Mouse (Mus musculus) CD4-positive, CD25-positive, alpha-beta regulatory T cell (primary cell): ENCODE measurements around the gene Ubxn7. TPM values are rescaled to one million over a fixed set of nuclear protein-coding genes. Genes with fewer than 3 reads are reported as not detected.

Experiments used
- polyA plus RNA-seq: library from polyadenylated mRNA; unstranded; fragments of 100-300 nt; shearing (Covaris generic); gene quantifications from one replicate; pipeline ENCODE4 v1.2.1, GENCODE M21; 2017

Ubxn7 gene
- polyA plus RNA-seq, result 24.5 TPM

DNA sequence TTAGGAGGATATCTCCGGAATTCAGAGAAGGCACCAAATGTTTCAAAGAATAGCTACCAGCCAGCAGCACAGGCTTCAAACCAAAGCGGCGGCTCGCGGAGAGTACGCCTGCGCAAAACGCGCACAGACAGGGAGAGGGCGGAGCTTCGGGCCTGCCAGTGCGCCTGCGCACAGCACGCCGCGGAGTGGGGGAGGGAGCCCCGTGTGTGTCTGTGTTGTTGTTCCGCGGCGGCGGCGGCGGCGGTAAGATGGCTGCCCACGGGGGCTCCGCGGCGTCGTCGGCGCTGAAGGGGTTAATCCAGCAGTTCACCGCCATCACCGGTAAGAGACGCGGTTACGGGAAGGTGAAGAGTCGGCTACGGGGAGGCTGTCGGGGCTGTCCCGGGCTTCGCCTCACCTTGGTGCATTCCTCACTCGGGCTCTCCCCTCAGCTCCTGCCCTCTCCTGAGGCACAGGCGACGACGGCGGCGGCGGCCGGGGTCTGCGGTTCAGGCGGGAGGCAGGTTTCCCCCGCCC, at the start of gene Ubxn7:
Ubxn7 (plus strand) TSS at position 218 of the 516 bp plus-strand sequence.

DNA sequence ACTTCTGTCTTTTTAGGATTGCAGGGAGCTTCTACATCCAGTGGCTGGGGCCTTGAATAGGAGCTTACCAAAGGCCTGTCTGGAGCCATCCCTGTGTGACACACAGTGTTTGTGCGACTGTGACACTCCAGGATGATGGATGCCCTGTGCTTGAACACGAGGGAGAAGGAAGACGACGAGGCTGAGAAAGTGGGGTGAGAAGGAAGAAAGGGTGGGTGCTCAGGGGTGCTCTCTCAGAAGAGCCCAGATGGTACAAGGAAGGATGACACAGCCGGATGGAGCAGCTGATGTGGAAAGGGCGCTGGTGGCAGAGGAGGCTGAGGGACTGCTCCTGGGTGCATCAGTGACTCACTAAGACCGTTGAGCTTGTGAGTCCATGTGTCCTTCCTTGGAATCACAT, 68.2 kb downstream of the Ubxn7 start, which contains the start of gene Tm4sf19:
Tm4sf19 (plus strand) TSS at position 240 of the 400 bp plus-strand sequence.

GRCm38 (mm10) chr16:32419517-32420483, 87.7 kb downstream of the Ubxn7 start, which contains the start of gene Tctex1d2:
Gene Tctex1d2 (plus strand): TSS chr16:32419702.

GRCm38 (mm10) chr16:32430474-32431046, 98.5 kb downstream of the Ubxn7 start, which contains the start of gene Pcyt1a:
Gene Pcyt1a (plus strand): TSS chr16:32430921.

Other genes with a start within 250 kb of the Ubxn7 start
- 187 TPM for gene Pigx, start 232.5 kb upstream of the Ubxn7 start, polyA plus RNA-seq
- gene Cep19, start 232.5 kb upstream of the Ubxn7 start, polyA plus RNA-seq, result 32.4 TPM
- 100.0 TPM for gene Nrros, start 166.7 kb upstream of the Ubxn7 start, polyA plus RNA-seq
- gene Bex6, start 152.4 kb upstream of the Ubxn7 start, polyA plus RNA-seq, result not detected
- 15.2 TPM for gene Fbxo45, start 85.1 kb upstream of the Ubxn7 start, polyA plus RNA-seq
- gene Wdr53, start 85.0 kb upstream of the Ubxn7 start, polyA plus RNA-seq, result 20.8 TPM
- not detected for gene Smco1, start 60.8 kb upstream of the Ubxn7 start, polyA plus RNA-seq
- 23.2 TPM for gene Rnf168, start 54.8 kb upstream of the Ubxn7 start, polyA plus RNA-seq
- not detected for gene Tm4sf19, start 68.2 kb downstream of the Ubxn7 start, polyA plus RNA-seq
- 2.2 TPM for gene Tctex1d2, start 87.4 kb downstream of the Ubxn7 start, polyA plus RNA-seq
- gene Pcyt1a, start 98.7 kb downstream of the Ubxn7 start, polyA plus RNA-seq, result 10.5 TPM
- gene Slc51a, start 155.6 kb downstream of the Ubxn7 start, polyA plus RNA-seq, result 0.12 TPM
- not detected for gene Zdhhc19, start 164.0 kb downstream of the Ubxn7 start, polyA plus RNA-seq